Mouse (Mus musculus) forebrain, embryonic 10.5 days (tissue): Measurements from ENCODE around the gene Leng1. TPM values are rescaled to one million over a fixed set of nuclear protein-coding genes. Genes with fewer than 3 reads are reported as not detected.

Source experiments
- microRNA-seq: library from miRNA; unstranded; fragments of <30 nt; microRNA quantifications from one replicate; pipeline ENCODE4, GENCODE M21; 2017
- polyA plus RNA-seq: library from polyadenylated mRNA; unstranded; fragments of >200 nt; fragmentation: Nextera tagmentation; extraction: Ambion mirVana; gene quantifications from 2 replicates; pipeline ENCODE4 v1.2.1, GENCODE M21; 2016

Leng1 gene
- polyA plus RNA-seq, 1 experiment from 2014 or later, result 15.4 TPM

Small RNA genes within 50 kb of the gene (microRNA-seq; reads per million reads assigned to microRNA genes)
- gene Mir3572, result 4.5 reads per million, percentile 11 among the genes with 10 or more reads in this experiment

Other genes starting within 250 kb of the Leng1 start
- 0.22 and 0.27 TPM in 2 replicates for gene Cacng6, start 241.6 kb downstream of the Leng1 start, polyA plus RNA-seq
- not detected in 2 replicates for gene Tarm1, start 163.2 kb downstream of the Leng1 start, polyA plus RNA-seq
- 0.09 TPM in 1 of 2 replicates, not detected in the other for gene Oscar, start 49.7 kb downstream of the Leng1 start, polyA plus RNA-seq
- gene Ndufa3, start 48.5 kb downstream of the Leng1 start, polyA plus RNA-seq, result 363 and 367 TPM in 2 replicates
- gene Tfpt, start 35.9 kb downstream of the Leng1 start, polyA plus RNA-seq, result 29.0 and 30.8 TPM in 2 replicates
- 190 and 191 TPM in 2 replicates for gene Prpf31, start 35.9 kb downstream of the Leng1 start, polyA plus RNA-seq
- 72.9 and 76.6 TPM in 2 replicates for gene Cnot3, start 20.6 kb downstream of the Leng1 start, polyA plus RNA-seq
- gene Tmc4, start 11.7 kb upstream of the Leng1 start, polyA plus RNA-seq, result 3.3 and 4.1 TPM in 2 replicates
- 286 and 298 TPM in 2 replicates for gene Tsen34, start 27.0 kb upstream of the Leng1 start, polyA plus RNA-seq
- gene Mboat7, start 27.7 kb upstream of the Leng1 start, polyA plus RNA-seq, result 37.5 and 40.9 TPM in 2 replicates
- 1,434 and 1,436 TPM in 2 replicates for gene Rps9, start 38.2 kb upstream of the Leng1 start, polyA plus RNA-seq
- gene Pirb, start 54.6 kb upstream of the Leng1 start, polyA plus RNA-seq, result 0.19 and 0.26 TPM in 2 replicates
- gene Gm15448, start 159.8 kb upstream of the Leng1 start, polyA plus RNA-seq, result not detected in 2 replicates
- gene Pira2, start 179.2 kb upstream of the Leng1 start, polyA plus RNA-seq, result not detected in 2 replicates
- gene Gm14548, start 232.3 kb upstream of the Leng1 start, polyA plus RNA-seq, result not detected in 2 replicates
- not detected in 2 replicates for gene Lilra6, start 249.7 kb upstream of the Leng1 start, polyA plus RNA-seq